Mouse (Mus musculus): ENCODE data around the gene Ugt1a10. TPM values are rescaled to one million over a fixed set of nuclear protein-coding genes. Genes with fewer than 3 reads are reported as not detected.

The Ugt1a10 gene
- polyA plus RNA-seq, 1 experiment: 0.16 TPM

- peaks cover 32% of the 10 kb centered on the region for H3K36me3 ChIP-seq (ENCODE audit: control insufficient read depth, insufficient read depth, low read length)
- 40% methylated on average over 8 of the region's 8 CpGs for WGBS
- TF ChIP-seq POLR2A (IDR thresholded peaks at IDR 0.05; ENCODE audit: control insufficient read depth, extremely low read depth, insufficient read depth, low read length, poor library complexity): no peak
- TF ChIP-seq CTCF (IDR thresholded peaks at IDR 0.05; ENCODE audit: borderline replicate concordance, control insufficient read depth, extremely low read depth, insufficient read depth, low read length, poor library complexity): no peak
- no peak for DNase-seq
- no peak overlapping the region for H3K4me3 ChIP-seq (ENCODE audit: control insufficient read depth, insufficient read depth, low read length)
- H3K27me3 ChIP-seq (ENCODE audit: control insufficient read depth, insufficient read depth, low read length): no peaks in the 10 kb centered on the region
- no peak overlapping the region for H3K27ac ChIP-seq (ENCODE audit: control insufficient read depth, insufficient read depth, low read length)
- H3K4me1 ChIP-seq (replicated peaks; ENCODE audit: control insufficient read depth, insufficient read depth, low read length): peaks cover 21% of the 10 kb centered on the region
These were observed 203.9 kb downstream of the Ugt1a10 start for GRCm38 (mm10) chr1:88258881-88259642.

- TF ChIP-seq POLR2A (IDR thresholded peaks at IDR 0.05; ENCODE audit: control insufficient read depth, extremely low read depth, insufficient read depth, low read length, poor library complexity) (no peak), CTCF (IDR thresholded peaks at IDR 0.05; ENCODE audit: borderline replicate concordance, control insufficient read depth, extremely low read depth, insufficient read depth, low read length, poor library complexity) (no peak)
- Histone ChIP-seq H3K27ac (ENCODE audit: control insufficient read depth, insufficient read depth, low read length) (no peak overlapping the region), H3K36me3 (ENCODE audit: control insufficient read depth, insufficient read depth, low read length) (peaks cover 38% of the 10 kb centered on the region), H3K27me3 (ENCODE audit: control insufficient read depth, insufficient read depth, low read length) (no peaks in the 10 kb centered on the region), H3K4me3 (ENCODE audit: control insufficient read depth, insufficient read depth, low read length) (no peak overlapping the region), H3K4me1 (replicated peaks; ENCODE audit: control insufficient read depth, insufficient read depth, low read length) (peaks cover 21% of the 10 kb centered on the region)
- DNase-seq: no peak
- WGBS: 84% methylated on average over 4 of the region's 4 CpGs
These were observed 204.4 kb downstream of the Ugt1a10 start for GRCm38 (mm10) chr1:88259643-88260024.

- Histone ChIP-seq H3K36me3 (ENCODE audit: control insufficient read depth, insufficient read depth, low read length) (peaks cover 43% of the 10 kb centered on the region), H3K4me3 (ENCODE audit: control insufficient read depth, insufficient read depth, low read length) (no peak overlapping the region), H3K27ac (ENCODE audit: control insufficient read depth, insufficient read depth, low read length) (no peak overlapping the region), H3K4me1 (replicated peaks; ENCODE audit: control insufficient read depth, insufficient read depth, low read length) (peaks cover 21% of the 10 kb centered on the region), H3K27me3 (ENCODE audit: control insufficient read depth, insufficient read depth, low read length) (no peaks in the 10 kb centered on the region)
- no peak for DNase-seq
- TF ChIP-seq CTCF (IDR thresholded peaks at IDR 0.05; ENCODE audit: borderline replicate concordance, control insufficient read depth, extremely low read depth, insufficient read depth, low read length, poor library complexity) (no peak), POLR2A (IDR thresholded peaks at IDR 0.05; ENCODE audit: control insufficient read depth, extremely low read depth, insufficient read depth, low read length, poor library complexity) (no peak)
- 89% methylated on average over 6 of the region's 6 CpGs for WGBS
These were observed 204.9 kb downstream of the Ugt1a10 start for GRCm38 (mm10) chr1:88260114-88260513.

- WGBS: 83% methylated on average over 10 of the region's 10 CpGs
- H3K27me3 ChIP-seq (ENCODE audit: control insufficient read depth, insufficient read depth, low read length): no peaks in the 10 kb centered on the region
- TF ChIP-seq CTCF (IDR thresholded peaks at IDR 0.05; ENCODE audit: borderline replicate concordance, control insufficient read depth, extremely low read depth, insufficient read depth, low read length, poor library complexity): no peak
- TF ChIP-seq POLR2A (IDR thresholded peaks at IDR 0.05; ENCODE audit: control insufficient read depth, extremely low read depth, insufficient read depth, low read length, poor library complexity): no peak
- no peak for DNase-seq
- H3K27ac ChIP-seq (ENCODE audit: control insufficient read depth, insufficient read depth, low read length): no peak overlapping the region
- H3K4me3 ChIP-seq (ENCODE audit: control insufficient read depth, insufficient read depth, low read length): no peak overlapping the region
- H3K4me1 ChIP-seq (replicated peaks; ENCODE audit: control insufficient read depth, insufficient read depth, low read length): peaks cover 21% of the 10 kb centered on the region
- peaks cover 49% of the 10 kb centered on the region for H3K36me3 ChIP-seq (ENCODE audit: control insufficient read depth, insufficient read depth, low read length)
These were observed 205.6 kb downstream of the Ugt1a10 start for GRCm38 (mm10) chr1:88260604-88261377.

- 86% methylated on average over 7 of the region's 7 CpGs for WGBS
- no peak for TF ChIP-seq POLR2A (IDR thresholded peaks at IDR 0.05; ENCODE audit: control insufficient read depth, extremely low read depth, insufficient read depth, low read length, poor library complexity)
- TF ChIP-seq CTCF (IDR thresholded peaks at IDR 0.05; ENCODE audit: borderline replicate concordance, control insufficient read depth, extremely low read depth, insufficient read depth, low read length, poor library complexity): no peak
- Histone ChIP-seq H3K4me3 (ENCODE audit: control insufficient read depth, insufficient read depth, low read length) (no peak overlapping the region), H3K4me1 (replicated peaks; ENCODE audit: control insufficient read depth, insufficient read depth, low read length) (peaks cover 21% of the 10 kb centered on the region), H3K27ac (ENCODE audit: control insufficient read depth, insufficient read depth, low read length) (no peak overlapping the region), H3K36me3 (ENCODE audit: control insufficient read depth, insufficient read depth, low read length) (peaks cover 59% of the 10 kb centered on the region), H3K27me3 (ENCODE audit: control insufficient read depth, insufficient read depth, low read length) (no peaks in the 10 kb centered on the region)
- no peak for DNase-seq
These were observed 206.5 kb downstream of the Ugt1a10 start for GRCm38 (mm10) chr1:88261706-88262105.

- Histone ChIP-seq H3K4me3 (ENCODE audit: control insufficient read depth, insufficient read depth, low read length) (no peak overlapping the region), H3K27me3 (ENCODE audit: control insufficient read depth, insufficient read depth, low read length) (no peaks in the 10 kb centered on the region), H3K27ac (ENCODE audit: control insufficient read depth, insufficient read depth, low read length) (no peak overlapping the region), H3K36me3 (ENCODE audit: control insufficient read depth, insufficient read depth, low read length) (peaks cover 64% of the 10 kb centered on the region), H3K4me1 (replicated peaks; ENCODE audit: control insufficient read depth, insufficient read depth, low read length) (peaks cover 21% of the 10 kb centered on the region)
- DNase-seq: no peak
- TF ChIP-seq CTCF (IDR thresholded peaks at IDR 0.05; ENCODE audit: borderline replicate concordance, control insufficient read depth, extremely low read depth, insufficient read depth, low read length, poor library complexity) (no peak), POLR2A (IDR thresholded peaks at IDR 0.05; ENCODE audit: control insufficient read depth, extremely low read depth, insufficient read depth, low read length, poor library complexity) (no peak)
- WGBS: 75% methylated on average over 4 of the region's 4 CpGs
These were observed 207.1 kb downstream of the Ugt1a10 start for GRCm38 (mm10) chr1:88262255-88262654.
